Mouse (Mus musculus) urinary bladder, adult 18-20 months (tissue): ENCODE measurements around the gene Gpc6.

ENCODE experiments used
- DNase-seq, 2 experiments: peaks; one replicate each; pipeline ENCODE4 v3.0.0; 2022; ENCODE audit warnings: low spot score in 2 of 2, mixed read lengths in 2 of 2

The Gpc6 gene

DNA sequence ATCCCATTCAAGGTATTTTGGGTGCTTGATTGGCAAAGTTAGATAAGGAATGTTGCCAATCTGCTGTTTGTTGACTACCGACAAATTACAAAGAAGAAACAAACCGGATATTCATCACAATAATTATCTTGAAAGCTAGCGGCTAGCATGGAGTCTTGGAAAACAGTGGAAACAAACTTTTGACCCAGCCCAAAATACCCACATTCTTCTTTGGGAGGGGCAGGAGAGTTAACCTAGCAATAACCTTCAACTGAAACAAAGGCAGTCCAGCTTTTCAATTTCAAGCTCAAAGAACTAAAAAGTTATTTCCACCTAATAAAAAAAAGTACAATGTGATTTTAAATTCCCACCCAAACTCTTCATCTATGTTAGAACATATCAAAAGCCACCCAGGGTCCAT lies 927.2 kb downstream of the Gpc6 start:
- no peak for DNase-seq

DNA sequence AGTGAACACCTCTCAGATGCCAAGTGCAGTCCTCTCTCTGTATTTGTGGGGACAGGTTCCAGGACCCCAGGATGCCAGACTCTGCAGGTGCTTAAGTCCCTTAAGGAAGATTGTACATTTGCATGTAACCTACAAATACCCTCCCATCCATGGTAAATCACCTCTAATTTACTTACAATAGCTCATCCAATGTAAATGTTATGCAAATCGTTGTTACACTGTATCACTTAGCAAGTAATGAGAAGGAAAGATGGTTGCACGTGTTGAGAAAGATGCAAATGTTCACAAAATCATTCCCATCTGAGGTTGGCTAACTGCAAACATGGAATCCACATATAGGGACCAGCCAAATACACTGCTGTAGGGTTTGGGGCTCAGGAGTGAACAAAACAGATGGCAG lies 927.7 kb downstream of the Gpc6 start:
- DNase-seq: no peak

DNA sequence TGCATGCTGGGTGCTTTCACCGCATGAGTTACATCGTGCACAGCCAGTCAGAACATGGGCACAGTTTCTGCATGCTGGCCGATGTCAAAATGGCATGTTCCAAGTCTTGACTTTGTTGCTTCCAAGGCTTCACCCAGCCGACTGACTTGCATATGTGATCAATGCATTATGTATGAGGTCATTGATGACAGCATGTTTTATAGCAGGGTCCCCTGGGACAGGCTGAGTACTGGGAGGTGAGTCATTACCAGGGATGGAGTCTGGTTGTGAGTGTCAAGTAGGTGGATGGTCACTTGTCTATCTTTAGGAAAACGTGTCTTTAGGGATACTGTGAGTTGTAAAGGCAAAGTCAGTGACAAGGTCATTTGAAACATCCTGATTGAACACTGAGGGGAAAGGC lies 929.4 kb downstream of the Gpc6 start:
- DNase-seq: no peak

DNA sequence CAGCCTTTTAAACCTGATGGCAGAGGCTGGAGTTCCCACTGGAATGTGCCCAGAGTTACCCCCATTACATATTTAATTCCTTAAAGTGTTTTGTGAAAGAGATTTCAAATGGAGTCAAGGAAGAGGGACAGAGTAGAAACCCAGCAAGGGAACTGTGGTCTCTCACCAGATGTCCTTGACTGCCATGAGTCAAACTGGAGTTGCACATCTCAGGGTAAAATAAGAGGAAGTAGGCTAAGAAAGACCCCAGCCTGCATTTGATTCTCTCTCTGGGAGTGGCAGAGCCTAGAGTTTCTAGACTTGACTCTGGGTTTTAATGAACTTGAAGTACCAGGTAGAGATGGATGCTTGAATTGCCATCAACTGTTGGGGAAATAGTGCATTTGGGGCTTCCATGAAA lies 946.2 kb downstream of the Gpc6 start:
- no peak for DNase-seq

DNA sequence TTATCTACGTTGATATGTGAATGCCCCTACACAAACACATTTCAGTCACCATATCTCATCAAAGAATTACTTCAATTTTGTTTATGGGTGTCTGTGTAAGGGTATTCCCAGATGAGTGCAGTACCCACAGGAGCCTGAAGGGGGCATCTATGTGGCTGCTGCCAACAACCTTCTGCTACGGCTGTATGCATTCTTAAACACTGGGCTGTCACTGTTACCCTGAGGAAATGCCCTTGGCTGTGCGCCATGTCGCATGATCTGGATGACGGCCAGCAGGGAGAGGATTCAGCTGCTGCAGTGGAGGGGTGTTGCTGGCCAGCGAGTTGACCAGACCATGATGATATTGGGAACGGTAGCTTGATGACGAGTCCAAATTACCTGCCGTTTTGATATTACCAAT lies 954.2 kb downstream of the Gpc6 start:
- DNase-seq: no peak

DNA sequence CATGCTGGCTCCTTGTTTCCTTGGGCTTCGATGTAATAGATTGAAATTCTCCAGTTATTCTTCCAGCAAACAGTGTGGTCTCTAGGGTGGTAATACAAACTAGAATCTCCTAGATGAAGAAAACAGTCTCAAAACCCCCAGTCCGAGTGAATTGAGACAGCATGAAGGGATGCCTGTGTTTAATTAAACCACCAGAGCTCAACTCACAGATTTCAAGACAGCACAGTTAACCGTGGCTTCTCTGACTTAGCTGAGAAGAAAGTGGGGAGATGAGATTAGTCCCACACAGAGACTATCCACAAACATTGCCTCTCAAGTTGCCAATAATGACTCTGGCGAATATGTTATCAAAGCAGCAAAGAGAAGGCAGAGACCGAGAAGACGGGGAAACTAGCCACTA lies 956.0 kb downstream of the Gpc6 start:
- DNase-seq: no peak

DNA sequence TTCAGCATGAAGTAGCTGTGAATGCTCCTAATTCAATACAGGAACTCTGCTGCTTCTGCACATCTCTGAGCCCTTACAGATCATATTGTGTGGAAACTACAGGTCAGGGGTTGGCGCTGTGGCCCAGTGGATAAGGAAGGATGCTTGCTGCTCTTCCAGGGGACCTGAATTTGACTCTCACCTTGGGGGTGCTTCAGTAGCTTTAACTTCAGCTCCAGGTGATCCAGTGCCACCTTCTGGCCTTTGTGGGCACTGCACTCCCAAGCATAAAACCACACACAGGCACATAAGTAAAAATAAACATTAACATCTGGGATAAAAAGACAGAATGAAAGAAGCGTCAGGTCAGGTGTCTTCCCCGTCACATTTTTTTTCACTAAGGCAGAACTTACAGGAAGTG lies 957.1 kb downstream of the Gpc6 start:
- DNase-seq: peak in 1 of 2 experiments; percentile 27

DNA sequence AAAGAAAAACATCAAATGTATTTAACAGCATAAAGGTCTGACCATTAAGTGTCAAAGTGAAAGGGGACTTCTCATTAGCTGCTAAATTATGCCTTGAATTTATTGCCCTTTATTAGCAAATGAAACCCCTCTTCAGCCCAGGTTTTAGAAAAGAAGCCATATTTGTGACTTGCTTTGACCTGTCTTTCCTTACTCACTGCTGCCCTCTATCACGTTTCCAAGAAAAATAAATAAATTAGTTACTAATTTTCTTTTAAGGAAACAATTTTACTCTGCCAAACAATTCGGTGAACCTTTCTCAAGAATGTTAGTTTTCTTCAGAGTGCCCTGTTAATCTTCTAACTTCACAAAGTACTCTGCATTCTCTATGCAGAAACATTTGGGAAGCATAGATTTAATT lies 964.5 kb downstream of the Gpc6 start:
- DNase-seq: no peak

DNA sequence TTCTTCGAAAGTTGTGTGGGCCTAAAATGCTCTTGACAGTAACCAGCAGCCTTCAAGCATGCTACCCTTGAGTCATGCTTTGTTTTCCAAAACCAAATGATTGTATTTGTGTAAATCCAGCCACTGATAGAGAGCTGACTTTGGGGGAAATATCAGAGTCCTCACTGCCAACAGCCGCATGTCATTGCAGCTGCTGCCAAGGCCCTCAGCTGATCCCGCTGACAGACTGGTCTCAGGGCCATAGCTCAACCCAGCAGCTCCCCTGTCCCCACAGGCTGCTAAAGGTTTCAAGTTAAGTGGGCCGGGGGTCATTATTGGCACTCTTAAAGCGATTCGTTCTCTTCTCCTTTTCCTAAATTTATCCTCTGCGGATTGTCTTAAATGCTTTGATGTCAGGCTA lies 966.3 kb downstream of the Gpc6 start:
- no peak for DNase-seq

DNA sequence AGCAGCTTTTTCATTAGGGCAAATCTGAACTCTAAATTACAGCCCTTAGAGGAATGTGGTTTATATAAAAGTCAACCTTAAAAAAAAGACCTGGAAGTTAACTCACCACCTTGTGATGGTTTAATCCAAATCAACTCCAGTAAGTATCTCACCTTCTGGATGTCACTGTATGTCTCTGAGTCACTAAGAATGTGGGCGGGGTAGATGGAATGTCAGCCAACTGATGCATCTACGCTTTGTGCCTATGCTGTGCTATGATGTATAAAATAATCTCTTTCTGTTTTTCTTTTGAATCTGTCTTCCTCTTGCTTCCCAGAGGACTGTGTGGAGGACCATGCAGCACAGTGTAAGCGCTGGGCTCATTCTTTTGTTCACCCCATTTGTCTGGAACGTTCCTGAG lies 966.9 kb downstream of the Gpc6 start:
- DNase-seq: no peak

DNA sequence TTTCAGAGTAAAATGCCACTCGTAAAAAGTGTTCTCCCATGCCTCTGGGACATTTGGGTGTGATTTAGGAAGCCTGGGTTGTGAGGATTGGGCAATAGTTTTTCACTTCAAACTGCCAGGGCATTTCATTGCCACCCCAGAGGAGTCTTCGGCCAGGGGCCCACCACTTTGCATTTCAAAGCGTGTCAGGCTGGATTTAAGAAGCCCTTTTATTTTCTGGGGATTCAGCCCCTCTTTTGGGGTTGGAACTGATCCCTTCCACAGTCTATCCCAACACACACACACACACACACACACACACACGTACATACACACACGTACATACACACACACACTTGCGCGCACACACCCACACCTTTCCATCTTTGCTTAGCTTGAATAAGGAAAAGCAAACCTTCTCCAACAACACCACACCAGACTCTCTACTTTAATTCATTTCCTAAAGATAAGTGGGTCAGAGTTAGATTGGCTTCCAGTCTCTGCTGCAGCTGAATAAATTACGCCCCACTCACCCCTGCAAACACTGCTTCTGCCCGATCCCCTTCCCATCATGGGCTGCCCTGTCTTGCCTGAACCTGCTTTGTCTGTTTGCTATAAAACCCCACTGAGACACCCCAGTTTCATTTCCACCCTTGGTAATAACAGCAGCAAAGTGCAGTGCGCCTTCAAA lies 969.9 kb downstream of the Gpc6 start:
- no peak for DNase-seq

DNA sequence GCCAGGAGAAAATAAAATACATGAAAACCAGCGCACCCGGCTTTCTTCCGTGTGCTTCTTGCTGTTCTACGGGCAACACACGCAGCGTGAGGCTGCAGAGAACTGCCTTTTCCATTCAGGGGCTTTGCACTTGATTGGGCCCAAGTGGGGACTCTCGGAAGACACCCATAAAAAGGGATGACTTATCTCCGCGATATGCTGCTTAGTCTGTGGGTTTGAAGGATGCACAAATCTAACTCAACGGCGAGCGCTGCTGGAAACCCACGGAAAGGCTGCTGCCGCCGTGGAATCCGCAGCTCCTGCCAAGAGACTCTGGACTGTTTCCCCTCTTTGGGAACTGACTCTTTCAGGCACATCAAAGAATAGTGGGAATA lies 970.4 kb downstream of the Gpc6 start:
- no peak for DNase-seq

DNA sequence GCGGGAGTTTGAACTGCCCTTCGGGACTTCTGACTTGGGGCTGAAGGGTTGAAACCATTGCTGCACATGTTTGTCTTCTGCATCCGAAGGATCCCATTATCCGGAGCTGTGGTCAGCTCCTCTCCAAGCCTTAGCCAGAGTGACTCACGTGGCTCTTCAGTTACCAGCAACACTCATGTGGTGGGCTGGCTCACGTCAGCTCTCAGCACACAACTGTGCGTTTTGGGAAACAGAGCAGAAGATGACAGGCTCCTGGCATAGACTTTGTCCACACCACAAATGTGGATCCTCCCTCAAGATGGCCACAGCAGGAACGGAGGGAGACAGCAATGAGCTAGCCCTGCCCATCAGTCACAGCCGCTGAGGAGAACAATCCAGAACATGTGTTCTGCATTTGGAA lies 979.2 kb downstream of the Gpc6 start:
- DNase-seq: no peak

DNA sequence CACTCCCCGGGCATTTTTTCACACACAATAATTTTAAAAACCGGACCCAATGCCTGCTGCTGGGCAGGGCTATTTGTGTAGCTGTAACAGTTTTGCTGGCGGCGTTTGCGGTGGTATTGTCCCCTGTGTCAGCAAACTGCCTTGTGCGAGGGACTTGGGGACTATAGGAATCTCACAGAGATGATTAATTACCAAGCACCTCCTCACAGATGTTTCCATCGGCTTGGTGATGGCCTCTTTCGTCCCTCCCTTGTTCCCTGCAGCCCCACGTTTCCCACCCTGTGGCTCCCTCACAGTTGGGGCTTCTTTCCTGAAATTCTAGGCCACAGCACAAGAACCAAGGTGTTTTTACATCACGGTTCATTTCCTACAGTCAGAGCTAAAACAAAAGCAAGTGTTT lies 980.6 kb downstream of the Gpc6 start:
- DNase-seq: no peak

DNA sequence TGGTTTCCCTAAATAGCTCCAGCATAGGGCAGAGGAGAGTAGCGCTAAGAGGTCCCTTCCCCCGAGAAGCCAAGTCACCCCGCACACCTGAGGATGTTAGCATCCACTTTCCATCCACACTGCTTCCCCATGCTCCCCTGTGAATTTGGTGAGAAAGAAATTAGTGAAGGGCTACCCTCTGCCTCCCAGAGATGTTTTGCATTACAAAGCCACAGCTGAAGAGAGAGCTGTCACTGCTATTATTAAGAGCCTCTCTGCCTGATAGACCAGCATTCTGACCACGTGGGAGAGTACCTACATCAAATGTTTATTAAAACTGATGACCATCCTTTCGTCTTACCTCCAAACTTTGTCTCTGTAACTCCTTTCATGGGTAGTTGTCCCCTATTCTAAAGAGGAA lies 981.2 kb downstream of the Gpc6 start:
- DNase-seq: no peak

DNA sequence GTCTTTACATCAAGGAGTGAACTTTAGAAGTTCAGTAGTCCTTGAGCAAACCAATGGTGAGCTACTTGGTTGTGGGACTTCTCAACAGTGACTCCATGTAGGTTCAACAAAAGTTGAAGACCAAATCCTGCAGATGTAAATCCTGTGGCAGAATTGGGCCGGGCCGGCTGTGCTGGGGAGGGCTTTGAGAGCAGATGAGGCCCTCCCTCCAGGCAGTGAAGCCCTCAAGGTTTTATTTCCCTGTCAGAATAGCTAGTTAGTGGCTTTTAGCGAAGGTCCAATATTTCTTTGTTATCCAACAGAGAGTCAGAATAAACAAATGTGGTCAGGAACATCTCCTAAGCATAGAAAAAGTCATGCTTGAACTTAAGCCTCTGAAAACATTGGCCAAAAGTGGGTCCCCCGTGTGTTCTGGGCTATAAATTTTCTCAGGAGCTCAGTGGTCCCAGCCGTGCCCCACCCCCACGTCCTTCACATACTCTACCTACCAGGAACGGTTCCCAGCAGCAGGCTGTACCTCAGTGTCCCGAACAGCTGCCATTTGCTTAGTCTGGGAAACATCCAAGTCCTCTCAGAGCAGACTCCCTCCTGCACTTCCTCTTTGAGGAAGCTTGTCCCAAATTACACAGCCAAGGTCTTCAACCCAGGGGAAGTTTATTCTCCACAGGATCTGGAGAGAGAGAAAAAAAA lies 983.3 kb downstream of the Gpc6 start:
- no peak for DNase-seq

DNA sequence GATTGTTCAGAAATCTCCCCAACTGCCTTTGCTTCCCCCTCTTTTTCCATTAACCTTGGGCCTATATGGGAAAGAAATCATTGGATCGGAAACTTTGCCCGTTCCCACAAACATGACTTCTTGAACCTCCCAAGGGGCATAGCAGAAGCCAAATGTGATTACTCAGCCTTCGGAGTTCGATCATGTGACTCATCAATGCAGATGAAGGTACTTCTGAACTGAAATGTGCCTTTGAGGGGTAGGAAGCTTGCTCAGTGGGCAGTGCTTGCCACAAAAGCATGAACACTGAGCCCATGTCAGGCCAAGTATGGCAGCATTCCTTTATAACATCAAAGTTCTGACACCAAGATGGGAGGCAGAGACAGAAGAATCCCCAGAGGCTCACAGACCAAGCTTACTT lies 983.9 kb downstream of the Gpc6 start:
- DNase-seq: no peak

DNA sequence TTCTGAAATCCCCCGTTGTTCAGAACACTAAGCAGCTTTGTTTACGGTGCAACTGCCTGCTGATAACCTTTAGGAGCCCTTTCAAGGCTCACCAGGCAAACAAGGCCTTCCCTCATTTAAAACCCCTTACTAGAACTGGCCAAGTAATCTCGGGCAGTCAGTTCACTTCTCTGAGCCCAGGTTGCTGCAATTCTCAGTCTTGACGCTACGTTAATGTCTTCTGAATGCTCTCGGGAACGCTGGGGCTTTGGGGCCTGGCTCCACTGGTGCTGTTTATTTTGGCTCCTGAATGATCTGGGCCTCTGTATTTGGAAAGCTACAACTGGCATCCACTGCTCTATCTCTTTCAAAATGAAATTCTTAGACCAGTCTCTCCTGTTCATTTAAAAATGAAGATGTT lies 985.2 kb downstream of the Gpc6 start:
- DNase-seq: no peak

DNA sequence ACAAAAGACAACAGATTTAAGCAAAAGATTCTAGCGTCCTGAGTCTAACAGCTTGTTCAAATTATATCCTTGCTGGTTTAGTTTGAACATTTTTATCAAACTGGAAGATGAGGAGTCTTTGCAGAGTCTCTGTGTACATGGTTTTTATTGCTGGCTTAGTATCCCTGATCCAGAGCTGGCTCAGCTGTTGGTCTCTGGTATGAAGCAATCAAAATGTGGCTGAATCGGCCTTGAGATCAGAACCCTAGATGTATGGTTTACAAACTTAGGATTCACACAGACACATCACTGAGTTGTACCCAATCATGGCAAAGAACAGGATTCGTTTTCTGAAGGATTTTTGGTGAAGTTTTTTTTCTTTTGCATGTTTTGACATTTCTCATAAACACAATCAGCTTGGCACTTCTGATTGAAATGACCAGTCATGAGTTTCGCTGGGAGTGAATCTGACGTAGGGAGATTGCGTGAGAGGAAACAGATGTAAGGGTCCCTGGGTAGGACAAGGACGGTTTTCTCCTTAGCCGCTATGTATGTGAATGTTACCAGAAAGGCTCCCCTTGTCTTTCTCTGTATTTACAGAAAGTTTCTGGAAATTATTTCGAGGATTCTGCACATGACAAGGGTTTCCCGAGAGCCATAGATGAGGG lies 987.6 kb downstream of the Gpc6 start:
- no peak for DNase-seq

DNA sequence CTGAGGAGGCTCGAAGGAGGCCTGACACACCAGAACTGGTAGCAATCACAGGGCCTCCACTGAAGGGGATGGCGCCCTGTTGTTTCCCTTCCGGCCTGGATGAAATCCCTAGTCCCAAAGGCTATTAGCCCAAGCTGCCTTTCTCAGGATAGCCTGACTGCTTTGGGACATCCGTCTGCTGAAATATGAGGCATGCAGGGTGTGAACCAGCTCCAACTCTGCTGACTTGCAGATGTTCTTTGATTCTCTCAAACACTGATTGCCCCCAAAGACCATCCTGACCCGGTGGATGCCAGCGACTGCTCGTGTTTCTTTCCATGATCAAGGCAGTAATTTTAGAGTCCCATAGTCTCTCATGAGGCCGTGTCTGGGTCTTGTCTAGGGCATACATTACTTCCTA lies 991.5 kb downstream of the Gpc6 start:
- no peak for DNase-seq

DNA sequence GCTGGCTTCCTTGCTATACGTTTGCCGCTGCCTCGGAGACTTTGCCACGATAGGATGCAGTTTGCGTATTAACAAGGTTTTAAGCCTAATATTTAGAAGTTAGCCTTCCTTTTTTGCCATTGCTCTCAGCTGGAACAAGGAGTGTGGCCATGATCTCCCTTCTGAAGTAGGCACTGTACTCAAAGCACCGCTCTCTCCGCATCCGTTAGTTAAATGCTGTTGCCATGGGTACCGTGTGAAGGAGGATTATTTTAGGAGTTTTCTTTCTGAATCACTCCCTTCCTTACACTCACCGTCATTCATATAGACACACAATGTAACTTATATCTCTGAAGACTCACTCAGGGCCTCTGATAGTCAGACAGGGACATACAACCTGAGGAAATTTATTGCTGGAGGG lies 993.6 kb downstream of the Gpc6 start:
- no peak for DNase-seq

DNA sequence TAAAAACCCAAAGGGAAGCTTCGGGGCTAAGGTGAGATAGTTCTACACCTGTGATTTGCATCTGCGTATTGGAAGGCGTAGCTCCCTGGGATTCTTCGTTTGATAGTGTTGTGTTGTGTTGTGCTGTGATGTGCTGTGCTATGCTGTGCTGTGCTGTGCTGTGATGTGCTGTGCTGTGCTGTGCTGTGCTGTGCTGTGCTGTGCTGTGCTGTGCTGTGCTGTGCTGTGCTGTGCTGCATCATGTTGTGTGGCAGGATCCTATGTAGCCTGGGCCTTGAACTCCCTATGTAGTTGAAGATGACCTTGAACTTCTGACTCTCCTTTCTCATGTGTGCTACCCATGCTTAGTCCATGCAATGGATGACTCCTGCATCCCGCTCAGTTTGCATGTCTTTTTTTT lies 994.5 kb downstream of the Gpc6 start:
- no peak for DNase-seq

DNA sequence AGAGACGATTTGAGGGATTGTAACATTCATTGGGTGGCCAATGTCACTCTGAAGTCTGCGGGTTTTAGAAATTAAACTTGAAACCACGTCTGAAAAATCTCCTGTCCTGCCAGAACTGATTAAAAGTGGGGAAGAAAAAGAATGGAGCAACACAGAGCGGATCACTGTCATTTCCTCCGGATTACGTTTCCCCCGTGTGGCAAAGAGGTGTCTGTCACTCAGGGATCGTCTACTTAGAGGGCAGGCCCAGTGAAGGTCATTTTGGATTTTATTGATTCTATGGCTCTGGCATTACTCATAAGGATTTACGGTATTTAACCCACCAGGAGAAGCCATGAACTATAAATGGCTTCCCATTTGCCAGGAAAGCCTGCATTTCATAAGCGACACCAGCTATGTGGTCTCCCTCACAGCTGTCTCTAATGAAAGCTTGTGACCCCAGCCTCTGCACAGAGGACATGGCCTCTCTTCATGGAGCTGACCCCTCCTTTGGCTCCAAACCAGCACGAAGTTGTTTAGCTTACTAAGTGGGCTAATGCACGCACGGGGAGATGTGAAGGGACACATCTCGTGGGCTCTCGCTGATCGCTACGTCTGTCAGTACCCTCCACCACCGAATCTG lies 996.4 kb downstream of the Gpc6 start:
- DNase-seq: no peak
